Mouse (Mus musculus): ENCODE data around the gene Atp5g2. TPM values are rescaled to one million over a fixed set of nuclear protein-coding genes. Genes with fewer than 3 reads are reported as not detected.

Gene Atp5g2
- polyA plus RNA-seq, 1 experiment = 253 TPM

GRCm38 (mm10) chr15:102704806-102705205, 32.7 kb upstream of the Atp5g2 start:
- Histone ChIP-seq H3K27ac (ENCODE audit: insufficient read depth, low read length) (no peak overlapping the region), H3K4me1 (ENCODE audit: control insufficient read depth, insufficient read depth, insufficient read length) (no peaks in the 10 kb centered on the region), H3K36me3 (ENCODE audit: control insufficient read depth, insufficient read depth, low read length) (peaks cover 22% of the 10 kb centered on the region), H3K27me3 (ENCODE audit: control insufficient read depth, insufficient read depth, low read length) (no peaks in the 10 kb centered on the region), H3K4me3 (ENCODE audit: extremely low read depth, insufficient read depth, insufficient read length) (no peak overlapping the region)
- 64% methylated on average over 5 of the region's 5 CpGs for WGBS
- TF ChIP-seq POLR2A (IDR thresholded peaks at IDR 0.05; ENCODE audit: low read depth, low read length) (no peak), CTCF (IDR thresholded peaks at IDR 0.05; ENCODE audit: extremely low read depth, insufficient read depth, insufficient read length, insufficient replicate concordance) (no peak)
- no peak for DNase-seq (ENCODE audit: low read depth in 1 of 2, low spot score in 2 of 2)

- Histone ChIP-seq H3K4me1 (ENCODE audit: control insufficient read depth, insufficient read depth, insufficient read length) (no peaks in the 10 kb centered on the region), H3K27ac (ENCODE audit: insufficient read depth, low read length) (no peak overlapping the region), H3K27me3 (ENCODE audit: control insufficient read depth, insufficient read depth, low read length) (no peaks in the 10 kb centered on the region), H3K4me3 (ENCODE audit: extremely low read depth, insufficient read depth, insufficient read length) (no peak overlapping the region), H3K36me3 (ENCODE audit: control insufficient read depth, insufficient read depth, low read length) (peaks cover 5% of the 10 kb centered on the region)
- 58% methylated on average over 3 of the region's 3 CpGs for WGBS
- no peak for DNase-seq (ENCODE audit: low read depth in 1 of 2, low spot score in 2 of 2)
- TF ChIP-seq CTCF (IDR thresholded peaks at IDR 0.05; ENCODE audit: extremely low read depth, insufficient read depth, insufficient read length, insufficient replicate concordance) (no peak), POLR2A (IDR thresholded peaks at IDR 0.05; ENCODE audit: low read depth, low read length) (no peak)
These were observed 30.8 kb upstream of the Atp5g2 start for GRCm38 (mm10) chr15:102702972-102703371.

GRCm38 (mm10) chr15:102698193-102698592, 26.0 kb upstream of the Atp5g2 start:
- Histone ChIP-seq H3K36me3 (ENCODE audit: control insufficient read depth, insufficient read depth, low read length) (no peaks in the 10 kb centered on the region), H3K27me3 (ENCODE audit: control insufficient read depth, insufficient read depth, low read length) (peaks cover 13% of the 10 kb centered on the region), H3K27ac (ENCODE audit: insufficient read depth, low read length) (no peak overlapping the region), H3K4me1 (ENCODE audit: control insufficient read depth, insufficient read depth, insufficient read length) (no peaks in the 10 kb centered on the region), H3K4me3 (ENCODE audit: extremely low read depth, insufficient read depth, insufficient read length) (no peak overlapping the region)
- WGBS = 3% methylated on average over 11 of the region's 11 CpGs
- DNase-seq (ENCODE audit: low read depth in 1 of 2, low spot score in 2 of 2) = peak in 1 of 2 experiments; percentile 59
- TF ChIP-seq CTCF (IDR thresholded peaks at IDR 0.05; ENCODE audit: extremely low read depth, insufficient read depth, insufficient read length, insufficient replicate concordance) (peak; percentile 86), POLR2A (IDR thresholded peaks at IDR 0.05; ENCODE audit: low read depth, low read length) (no peak)

- no peak for DNase-seq (ENCODE audit: low read depth in 1 of 2, low spot score in 2 of 2)
These were observed 24.7 kb upstream of the Atp5g2 start for GRCm38 (mm10) chr15:102696899-102697298.

GRCm38 (mm10) chr15:102693600-102693999, 21.4 kb upstream of the Atp5g2 start:
- Histone ChIP-seq H3K27ac (ENCODE audit: insufficient read depth, low read length) (no peak overlapping the region), H3K4me3 (ENCODE audit: extremely low read depth, insufficient read depth, insufficient read length) (no peak overlapping the region), H3K27me3 (ENCODE audit: control insufficient read depth, insufficient read depth, low read length) (peaks cover 28% of the 10 kb centered on the region), H3K36me3 (ENCODE audit: control insufficient read depth, insufficient read depth, low read length) (no peaks in the 10 kb centered on the region), H3K4me1 (ENCODE audit: control insufficient read depth, insufficient read depth, insufficient read length) (peaks cover 10% of the 10 kb centered on the region)
- no peak for DNase-seq (ENCODE audit: low read depth in 1 of 2, low spot score in 2 of 2)
- TF ChIP-seq CTCF (IDR thresholded peaks at IDR 0.05; ENCODE audit: extremely low read depth, insufficient read depth, insufficient read length, insufficient replicate concordance) (no peak), POLR2A (IDR thresholded peaks at IDR 0.05; ENCODE audit: low read depth, low read length) (no peak)
- 8% methylated on average over 11 of the region's 11 CpGs for WGBS

More at GRCm38 (mm10) chr15:102696899-102697298, 24.7 kb upstream of the Atp5g2 start:
- peaks cover 25% of the 10 kb centered on the region for H3K27me3 ChIP-seq (ENCODE audit: control insufficient read depth, insufficient read depth, low read length)
- H3K27ac ChIP-seq (ENCODE audit: insufficient read depth, low read length) = no peak overlapping the region
- H3K4me3 ChIP-seq (ENCODE audit: extremely low read depth, insufficient read depth, insufficient read length) = no peak overlapping the region
- 48% methylated on average over 3 of the region's 3 CpGs for WGBS
- TF ChIP-seq CTCF (IDR thresholded peaks at IDR 0.05; ENCODE audit: extremely low read depth, insufficient read depth, insufficient read length, insufficient replicate concordance) = no peak
- TF ChIP-seq POLR2A (IDR thresholded peaks at IDR 0.05; ENCODE audit: low read depth, low read length) = no peak
- H3K4me1 ChIP-seq (ENCODE audit: control insufficient read depth, insufficient read depth, insufficient read length) = peaks cover 10% of the 10 kb centered on the region
- no peaks in the 10 kb centered on the region for H3K36me3 ChIP-seq (ENCODE audit: control insufficient read depth, insufficient read depth, low read length)

- Histone ChIP-seq H3K27ac (ENCODE audit: insufficient read depth, low read length) (no peak overlapping the region), H3K4me1 (ENCODE audit: control insufficient read depth, insufficient read depth, insufficient read length) (peaks cover 10% of the 10 kb centered on the region), H3K36me3 (ENCODE audit: control insufficient read depth, insufficient read depth, low read length) (no peaks in the 10 kb centered on the region), H3K27me3 (ENCODE audit: control insufficient read depth, insufficient read depth, low read length) (peaks cover 28% of the 10 kb centered on the region), H3K4me3 (ENCODE audit: extremely low read depth, insufficient read depth, insufficient read length) (peak overlapping the region; percentile 48; the same call in 1 of the 2 replicates)
- TF ChIP-seq CTCF (IDR thresholded peaks at IDR 0.05; ENCODE audit: extremely low read depth, insufficient read depth, insufficient read length, insufficient replicate concordance) (peak; percentile 38; the same call in 1 of the 2 replicates), POLR2A (IDR thresholded peaks at IDR 0.05; ENCODE audit: low read depth, low read length) (no peak)
- DNase-seq (ENCODE audit: low read depth in 1 of 2, low spot score in 2 of 2) = peak in 1 of 2 experiments; percentile 18
- under 1% methylated on average over 32 of the region's 32 CpGs for WGBS
These were observed 20.8 kb upstream of the Atp5g2 start for GRCm38 (mm10) chr15:102692991-102693411.

- peaks cover 28% of the 10 kb centered on the region for H3K27me3 ChIP-seq (ENCODE audit: control insufficient read depth, insufficient read depth, low read length)
- peak overlapping the region; percentile 33; the same call in 1 of the 2 replicates for H3K4me3 ChIP-seq (ENCODE audit: extremely low read depth, insufficient read depth, insufficient read length)
- 9% methylated on average over 26 of the region's 26 CpGs for WGBS
- DNase-seq (ENCODE audit: low read depth in 1 of 2, low spot score in 2 of 2) = no peak
- TF ChIP-seq CTCF (IDR thresholded peaks at IDR 0.05; ENCODE audit: extremely low read depth, insufficient read depth, insufficient read length, insufficient replicate concordance) (no peak), POLR2A (IDR thresholded peaks at IDR 0.05; ENCODE audit: low read depth, low read length) (no peak)
- no peak overlapping the region for H3K27ac ChIP-seq (ENCODE audit: insufficient read depth, low read length)
- H3K36me3 ChIP-seq (ENCODE audit: control insufficient read depth, insufficient read depth, low read length) = no peaks in the 10 kb centered on the region
- peaks cover 10% of the 10 kb centered on the region for H3K4me1 ChIP-seq (ENCODE audit: control insufficient read depth, insufficient read depth, insufficient read length)
These were observed 20.2 kb upstream of the Atp5g2 start for GRCm38 (mm10) chr15:102692321-102692804.
